Mouse (Mus musculus) central nervous system, embryonic 18 days (tissue): Measurements from ENCODE around the gene Olfr329-ps. TPM values are rescaled to one million over a fixed set of nuclear protein-coding genes. Genes with fewer than 3 reads are reported as not detected.

Experiments
- polyA plus RNA-seq: library from polyadenylated mRNA; depleted of rRNA; stranded (reverse); fragments of >200 nt; gene quantifications from 2 replicates; pipeline ENCODE4 v1.2.3, GENCODE M21; 2012; rRNA removed

Olfr329-ps gene
- not detected in 2 replicates for polyA plus RNA-seq

GRCm38 (mm10) chr11:58546322-58546721 is at the start of gene Olfr329-ps:
Gene Olfr329-ps, minus strand, starts transcription at chr11:58546422.

DNA sequence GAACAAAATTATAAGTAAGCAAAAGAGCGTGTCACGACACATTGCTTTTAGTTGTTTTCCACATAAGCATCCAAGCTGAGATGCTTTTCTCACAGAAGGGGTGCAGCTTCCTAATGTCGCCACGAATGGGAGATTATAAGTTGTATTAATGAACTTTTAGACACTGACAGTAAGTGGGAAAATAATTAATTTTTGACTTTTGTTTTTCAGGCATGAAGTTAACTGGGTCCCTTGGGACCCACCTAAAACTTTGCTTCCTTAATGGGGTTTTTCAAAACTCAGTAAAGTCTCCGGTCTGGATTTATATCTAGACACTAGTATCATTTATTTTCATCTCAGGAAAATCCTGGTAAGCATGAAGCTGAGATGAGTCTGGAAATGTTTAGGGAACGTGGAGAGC is 48.6 kb upstream of the Olfr329-ps start, which contains the start of gene Olfr324:
Olfr324 (plus strand) TSS at position 301 of the 400 bp plus-strand sequence.

DNA sequence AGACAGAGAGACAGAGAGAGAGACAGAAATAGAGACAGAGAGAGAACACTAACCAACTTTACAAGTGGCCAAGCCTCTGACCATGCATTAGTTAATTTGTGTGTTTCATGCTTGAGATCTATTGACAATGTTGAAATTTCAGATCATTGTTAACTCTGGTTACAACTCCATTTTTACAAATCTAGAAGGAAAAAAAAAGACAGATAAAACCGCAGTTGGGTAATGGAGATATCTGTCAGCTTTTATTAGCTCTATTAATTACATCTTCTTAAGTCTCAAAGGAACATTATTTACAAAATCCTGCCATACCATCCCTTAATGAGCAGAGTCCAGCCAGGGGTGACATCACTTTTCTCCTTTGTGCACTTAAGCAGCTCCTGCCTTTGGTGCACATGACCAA is 31.2 kb upstream of the Olfr329-ps start, which contains the start of gene Olfr325:
Olfr325 (plus strand) TSS at position 301 of the 400 bp plus-strand sequence.

DNA sequence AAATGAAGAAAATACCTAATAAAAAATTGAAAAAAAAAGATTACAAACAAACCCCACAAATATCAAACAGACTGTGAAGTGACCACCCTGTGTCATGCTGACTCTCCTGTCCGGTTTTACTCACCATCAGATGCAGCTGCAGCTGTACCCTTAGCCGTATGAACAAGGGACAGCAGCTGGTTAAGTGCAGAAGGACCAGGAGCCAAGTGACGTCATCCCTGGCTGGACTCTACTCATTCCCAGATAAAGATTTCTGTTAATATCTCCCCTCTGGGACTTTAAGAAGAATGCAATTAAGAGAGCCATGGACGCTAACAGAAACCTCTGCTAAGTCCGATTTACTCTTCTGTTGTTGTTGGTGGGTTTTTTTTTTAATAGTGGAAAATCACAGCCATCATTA is 24.2 kb upstream of the Olfr329-ps start, which contains the start of gene Olfr224:
Olfr224 (minus strand) TSS at position 149 of the 400 bp plus-strand sequence.

DNA sequence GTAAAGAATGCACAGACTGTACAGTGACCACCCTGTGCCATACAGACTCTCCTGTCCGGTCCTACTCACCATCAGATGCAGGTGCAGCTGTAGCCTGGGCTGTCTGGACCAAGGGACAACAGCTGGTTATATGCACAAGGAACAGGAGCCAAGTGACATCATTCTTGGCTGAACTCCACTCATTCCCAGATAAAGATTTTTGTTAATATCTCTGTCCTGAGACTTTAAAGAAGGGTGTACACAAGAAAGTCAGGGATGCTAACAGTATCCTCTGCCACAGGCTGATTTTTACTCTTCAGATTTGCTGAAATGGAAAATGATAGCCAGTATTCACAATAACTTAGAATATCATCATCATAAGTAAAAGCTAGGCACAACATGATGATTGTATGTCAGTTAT is 9.3 kb upstream of the Olfr329-ps start, which contains the start of gene Olfr328:
Olfr328 (minus strand) TSS at position 101 of the 400 bp plus-strand sequence.

GRCm38 (mm10) chr11:58534736-58535135 is 11.5 kb downstream of the Olfr329-ps start, which contains the start of gene Olfr330:
Gene Olfr330, minus strand, starts transcription at chr11:58534836.

DNA sequence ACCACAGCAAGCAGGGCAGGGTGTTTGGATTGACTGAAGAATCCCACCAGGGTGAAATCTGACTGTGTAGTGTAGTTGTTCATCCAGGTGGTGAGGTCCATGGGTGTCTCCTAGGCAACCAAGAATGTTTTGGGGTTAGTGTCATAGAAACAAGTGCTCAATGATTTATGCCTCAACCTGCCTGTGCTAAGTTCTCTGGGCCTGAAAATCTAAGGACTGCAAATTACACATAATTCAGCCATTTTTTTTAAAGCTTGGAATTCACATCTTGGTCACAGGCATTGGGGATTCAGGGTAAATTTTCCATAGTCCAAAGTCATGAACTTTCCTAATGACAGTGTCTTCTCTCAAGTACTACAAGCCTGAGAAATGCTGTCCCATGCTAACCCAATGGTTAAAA is 43.8 kb downstream of the Olfr329-ps start, which contains the start of gene Olfr331:
Olfr331 (minus strand) TSS at position 101 of the 400 bp plus-strand sequence.

DNA sequence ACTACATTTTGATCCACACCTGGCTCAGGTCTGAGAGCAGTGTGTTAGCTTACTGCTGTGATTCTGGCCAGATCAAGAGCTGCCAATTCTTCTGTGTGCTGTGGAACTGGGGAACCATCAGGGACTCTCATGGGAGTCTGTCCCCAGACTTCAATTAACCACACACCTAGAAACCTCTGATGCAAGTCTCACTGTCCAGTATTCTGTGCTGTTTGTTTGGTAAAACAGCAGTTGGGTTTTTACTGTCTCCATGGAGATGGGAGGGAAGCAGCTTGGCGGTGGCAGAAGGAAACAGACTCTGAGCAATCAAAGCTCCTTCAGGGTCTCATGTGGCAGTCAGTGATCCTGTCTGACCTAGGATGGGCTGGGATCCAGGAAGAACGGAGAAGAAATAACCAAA is 53.8 kb downstream of the Olfr329-ps start, which contains the start of gene Olfr332:
Olfr332 (minus strand) TSS at position 101 of the 400 bp plus-strand sequence.

Other genes with a start within 250 kb of the Olfr329-ps start
- gene Zfp692, start 239.4 kb downstream of the Olfr329-ps start, polyA plus RNA-seq = 67.7 and 68.3 TPM in 2 replicates
- gene Zfp672, start 216.1 kb downstream of the Olfr329-ps start, polyA plus RNA-seq = 41.2 and 41.8 TPM in 2 replicates
- 40.1 and 41.6 TPM in 2 replicates for gene Sh3bp5l, start 215.7 kb downstream of the Olfr329-ps start, polyA plus RNA-seq
- 0.08 and 0.17 TPM in 2 replicates for gene Lypd8, start 167.4 kb downstream of the Olfr329-ps start, polyA plus RNA-seq
- gene 1810065E05Rik, start 125.3 kb downstream of the Olfr329-ps start, polyA plus RNA-seq = not detected in 2 replicates
- gene Gm12253, start 113.9 kb downstream of the Olfr329-ps start, polyA plus RNA-seq = not detected in 2 replicates
- gene Lypd9, start 93.5 kb downstream of the Olfr329-ps start, polyA plus RNA-seq = not detected in 2 replicates
- not detected in 2 replicates for gene Olfr30, start 84.2 kb downstream of the Olfr329-ps start, polyA plus RNA-seq
- 0.03 TPM in 1 of 2 replicates, not detected in the other for gene Olfr332, start 53.9 kb downstream of the Olfr329-ps start, polyA plus RNA-seq
- gene Olfr331, start 43.9 kb downstream of the Olfr329-ps start, polyA plus RNA-seq = not detected in 2 replicates
- gene Olfr330, start 11.6 kb downstream of the Olfr329-ps start, polyA plus RNA-seq = 0.03 and 0.06 TPM in 2 replicates
- 0.03 TPM in 1 of 2 replicates, not detected in the other for gene Olfr328, start 9.2 kb upstream of the Olfr329-ps start, polyA plus RNA-seq
- not detected in 2 replicates for gene Olfr224, start 24.1 kb upstream of the Olfr329-ps start, polyA plus RNA-seq
- not detected in 2 replicates for gene Olfr325, start 31.3 kb upstream of the Olfr329-ps start, polyA plus RNA-seq
- gene Olfr324, start 48.7 kb upstream of the Olfr329-ps start, polyA plus RNA-seq = 0.12 TPM in 2 replicates
- not detected in 2 replicates for gene 2210407C18Rik, start 69.7 kb upstream of the Olfr329-ps start, polyA plus RNA-seq
- not detected in 2 replicates for gene Olfr323, start 84.1 kb upstream of the Olfr329-ps start, polyA plus RNA-seq
- 0.08 and 0.16 TPM in 2 replicates for gene Trim58, start 94.0 kb upstream of the Olfr329-ps start, polyA plus RNA-seq
- not detected in 2 replicates for gene Olfr322, start 112.4 kb upstream of the Olfr329-ps start, polyA plus RNA-seq
- gene Olfr320, start 134.7 kb upstream of the Olfr329-ps start, polyA plus RNA-seq = not detected in 2 replicates
- gene Olfr319, start 152.7 kb upstream of the Olfr329-ps start, polyA plus RNA-seq = not detected in 2 replicates
- not detected in 2 replicates for gene Olfr318, start 177.6 kb upstream of the Olfr329-ps start, polyA plus RNA-seq
- 0.28 and 0.29 TPM in 2 replicates for gene Olfr317, start 192.8 kb upstream of the Olfr329-ps start, polyA plus RNA-seq
- not detected in 2 replicates for gene Olfr316, start 206.3 kb upstream of the Olfr329-ps start, polyA plus RNA-seq
- not detected in 2 replicates for gene Olfr315, start 226.8 kb upstream of the Olfr329-ps start, polyA plus RNA-seq
- not detected in 2 replicates for gene Olfr314, start 236.5 kb upstream of the Olfr329-ps start, polyA plus RNA-seq